Mouse (Mus musculus): ENCODE data around the gene Plcxd3. TPM values are rescaled to one million over a fixed set of nuclear protein-coding genes. Genes with fewer than 3 reads are reported as not detected.

Gene Plcxd3
- 0.22 and 0.42 TPM in 2 replicates for total RNA-seq (2012; rRNA removed)

- H3K36me3 ChIP-seq (ENCODE audit: control insufficient read depth, insufficient read depth, low read length, poor library complexity, severe bottlenecking), result no peaks in the 10 kb centered on the region
- H3K4me3 ChIP-seq (ENCODE audit: insufficient read depth in 1 of 2, low read depth in 1 of 2, low read length in 2 of 2, poor library complexity in 1 of 2, severe bottlenecking in 1 of 2), result peak within 1 kb of the TSS; percentile 63 to 67
- peak within 1 kb of the TSS; percentile 7; the same call in 1 of the 2 replicates for H3K9ac ChIP-seq (ENCODE audit: insufficient read depth, low read depth, low read length, poor library complexity, severe bottlenecking)
- peak; percentile 21 for DNase-seq (ENCODE audit: low read depth, low spot score)
- H3K9me3 ChIP-seq (ENCODE audit: control insufficient read depth, insufficient read depth, low read depth, low read length), result no peaks in the 10 kb centered on the region
- in situ Hi-C loops (cut with MboI; ENCODE audit: low sequenced_read_pairs in 2 of 2, unreplicated experiment in 2 of 2), result no loop called here
- no peak within 1 kb of the TSS for H3K27ac ChIP-seq (ENCODE audit: insufficient read depth, low read depth, low read length, poor library complexity, severe bottlenecking)
- H3K4me1 ChIP-seq (ENCODE audit: control insufficient read depth in 2 of 2, insufficient read depth in 2 of 2, low read length in 2 of 2, poor library complexity in 1 of 2), result peaks cover 2% of the 10 kb centered on the region in 2 experiments; a peak in 1 of 4 replicates
- TF ChIP-seq ZNF384 (IDR thresholded peaks at IDR 0.05; ENCODE audit: low read depth, low read length) (no peak), MAFK (IDR thresholded peaks at IDR 0.05; ENCODE audit: insufficient read depth, low read depth, low read length) (no peak)
Observed at GRCm38 (mm10) chr15:4375423-4376220, at the start of gene Plcxd3. TSS of gene Plcxd3 (plus strand) at chr15:4375491.

- Histone ChIP-seq H3K9ac (ENCODE audit: insufficient read depth, low read depth, low read length, poor library complexity, severe bottlenecking) (no peak overlapping the region), H3K36me3 (ENCODE audit: control insufficient read depth, insufficient read depth, low read length, poor library complexity, severe bottlenecking) (no peaks in the 10 kb centered on the region), H3K27ac (ENCODE audit: insufficient read depth, low read depth, low read length, poor library complexity, severe bottlenecking) (no peak overlapping the region), H3K9me3 (ENCODE audit: control insufficient read depth, insufficient read depth, low read depth, low read length) (no peaks in the 10 kb centered on the region), H3K4me3 (ENCODE audit: insufficient read depth in 1 of 2, low read depth in 1 of 2, low read length in 2 of 2, poor library complexity in 1 of 2, severe bottlenecking in 1 of 2) (no peak overlapping the region), H3K4me1 (ENCODE audit: control insufficient read depth in 2 of 2, insufficient read depth in 2 of 2, low read length in 2 of 2, poor library complexity in 1 of 2) (no peaks in the 10 kb centered on the region)
- DNase-seq (ENCODE audit: low read depth, low spot score), result no peak
- TF ChIP-seq MAFK (IDR thresholded peaks at IDR 0.05; ENCODE audit: insufficient read depth, low read depth, low read length), result peak; percentile 82
- TF ChIP-seq HCFC1 (IDR thresholded peaks at IDR 0.05; ENCODE audit: borderline replicate concordance, insufficient read depth, low read length), result no peak
- in situ Hi-C loops (cut with MboI; ENCODE audit: low sequenced_read_pairs in 2 of 2, unreplicated experiment in 2 of 2), result no loop called here
Observed at GRCm38 (mm10) chr15:4331867-4332266, 43.4 kb upstream of the Plcxd3 start.

GRCm38 (mm10) chr15:4341620-4342019 lies 33.7 kb upstream of the Plcxd3 start:
- H3K4me1 ChIP-seq (ENCODE audit: control insufficient read depth in 2 of 2, insufficient read depth in 2 of 2, low read length in 2 of 2, poor library complexity in 1 of 2), result no peaks in the 10 kb centered on the region
- TF ChIP-seq MAFK (IDR thresholded peaks at IDR 0.05; ENCODE audit: insufficient read depth, low read depth, low read length) (no peak), ZC3H11A (IDR thresholded peaks at IDR 0.05; ENCODE audit: borderline replicate concordance, low read depth, low read length) (no peak), HCFC1 (IDR thresholded peaks at IDR 0.05; ENCODE audit: borderline replicate concordance, insufficient read depth, low read length) (no peak), ZNF384 (IDR thresholded peaks at IDR 0.05; ENCODE audit: low read depth, low read length) (no peak), CHD2 (IDR thresholded peaks at IDR 0.05; ENCODE audit: low read depth, low read length) (no peak)
- H3K27ac ChIP-seq (ENCODE audit: insufficient read depth, low read depth, low read length, poor library complexity, severe bottlenecking), result no peak overlapping the region
- H3K9ac ChIP-seq (ENCODE audit: insufficient read depth, low read depth, low read length, poor library complexity, severe bottlenecking), result no peak overlapping the region
- H3K9me3 ChIP-seq (ENCODE audit: control insufficient read depth, insufficient read depth, low read depth, low read length), result no peaks in the 10 kb centered on the region
- in situ Hi-C loops (cut with MboI; ENCODE audit: low sequenced_read_pairs in 2 of 2, unreplicated experiment in 2 of 2), result no loop called here
- H3K4me3 ChIP-seq (ENCODE audit: insufficient read depth in 1 of 2, low read depth in 1 of 2, low read length in 2 of 2, poor library complexity in 1 of 2, severe bottlenecking in 1 of 2), result no peak overlapping the region
- DNase-seq (ENCODE audit: low read depth, low spot score), result no peak
- no peaks in the 10 kb centered on the region for H3K36me3 ChIP-seq (ENCODE audit: control insufficient read depth, insufficient read depth, low read length, poor library complexity, severe bottlenecking)

- no peak for TF ChIP-seq HCFC1 (IDR thresholded peaks at IDR 0.05; ENCODE audit: borderline replicate concordance, insufficient read depth, low read length)
- TF ChIP-seq CHD2 (IDR thresholded peaks at IDR 0.05; ENCODE audit: low read depth, low read length), result 0 out of 2 replicates have a peak, but pooled peaks have one; percentile 25
- no peak for TF ChIP-seq ZNF384 (IDR thresholded peaks at IDR 0.05; ENCODE audit: low read depth, low read length)
- H3K27ac ChIP-seq (ENCODE audit: insufficient read depth, low read depth, low read length, poor library complexity, severe bottlenecking), result peak overlapping the region; percentile 67
- in situ Hi-C loops (cut with MboI; ENCODE audit: low sequenced_read_pairs in 2 of 2, unreplicated experiment in 2 of 2), result no loop called here
- H3K4me3 ChIP-seq (ENCODE audit: insufficient read depth in 1 of 2, low read depth in 1 of 2, low read length in 2 of 2, poor library complexity in 1 of 2, severe bottlenecking in 1 of 2), result no peak overlapping the region
- H3K36me3 ChIP-seq (ENCODE audit: control insufficient read depth, insufficient read depth, low read length, poor library complexity, severe bottlenecking), result no peaks in the 10 kb centered on the region
- H3K9me3 ChIP-seq (ENCODE audit: control insufficient read depth, insufficient read depth, low read depth, low read length), result no peaks in the 10 kb centered on the region
- H3K4me1 ChIP-seq (ENCODE audit: control insufficient read depth in 2 of 2, insufficient read depth in 2 of 2, low read length in 2 of 2, poor library complexity in 1 of 2), result peaks cover 0 to 3% of the 10 kb centered on the region in 2 experiments; a peak in 1 of 4 replicates
- DNase-seq (ENCODE audit: low read depth, low spot score), result peak; percentile 27
- no peak overlapping the region for H3K9ac ChIP-seq (ENCODE audit: insufficient read depth, low read depth, low read length, poor library complexity, severe bottlenecking)
Observed at GRCm38 (mm10) chr15:4348816-4349553, 26.3 kb upstream of the Plcxd3 start.
